Mouse (Mus musculus): ENCODE measurements around the gene Glis2. TPM values are rescaled to one million over a fixed set of nuclear protein-coding genes. Genes with fewer than 3 reads are reported as not detected.
"Not testable (repeated sequence)": the region's sequence is repeated elsewhere in the genome, so short reads cannot be mapped to it uniquely, and the experiment has no call there.

Gene Glis2
- total RNA-seq, 2 experiments from 2014 or later = 12.9 to 16.2 TPM

- intact Hi-C loops (cut with DNase I) = loop anchor here (10.0 kb wide), 1 partner anchor 484 kb away; the partner anchor contains the start of gene Trap1
- H3K27ac ChIP-seq = peak overlapping the region; percentile 96
- TF ChIP-seq CTCF (IDR thresholded peaks at IDR 0.05) = no peak
- DNase-seq (ENCODE audit: extremely low spot score in 1 of 2, low spot score in 2 of 2) = peak; percentile 88 to 90
- H3K4me3 ChIP-seq = peak overlapping the region; percentile 83
Measured at GRCm38 (mm10) chr16:4558384-4558979, 36.0 kb upstream of the Glis2 start.

DNA sequence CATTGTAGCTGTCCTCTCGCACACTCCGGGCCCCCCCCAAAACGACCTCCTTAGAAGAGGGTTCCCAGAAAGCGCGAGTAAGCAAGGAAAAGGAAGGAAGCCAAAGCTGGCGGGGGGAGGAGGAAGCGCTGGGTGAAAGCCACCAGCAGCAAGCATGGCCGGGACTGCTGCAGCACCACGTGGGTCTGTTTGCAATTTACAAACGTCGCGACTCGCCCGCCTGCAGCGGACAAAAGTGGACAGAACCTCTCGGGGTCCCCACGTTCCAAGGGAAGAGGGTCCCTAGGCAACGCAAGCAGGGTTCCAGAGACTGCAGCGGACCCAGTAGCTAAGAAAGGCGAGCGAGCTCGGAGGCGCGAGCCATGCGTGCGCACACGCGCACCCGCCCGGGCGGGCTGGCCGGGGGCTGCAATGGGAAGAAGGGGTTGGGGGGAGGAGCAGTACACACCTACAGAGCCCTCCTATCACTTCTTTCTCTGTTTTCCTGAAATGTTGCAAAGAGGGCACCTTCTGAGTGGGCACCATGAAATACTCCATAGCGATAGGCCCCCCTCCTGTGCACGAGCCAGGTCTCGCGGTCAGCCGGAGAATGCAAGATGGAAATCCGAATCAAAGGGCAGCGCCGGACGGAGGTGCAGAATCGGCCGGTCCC, 35.4 kb upstream of the Glis2 start:
- peak; percentile 66 to 72 for DNase-seq (ENCODE audit: extremely low spot score in 1 of 2, low spot score in 2 of 2)
- TF ChIP-seq CTCF (IDR thresholded peaks at IDR 0.05) = no peak
- H3K27ac ChIP-seq = peak overlapping the region; percentile 96
- intact Hi-C loops (cut with DNase I) = loop anchor here (10.0 kb wide), 1 partner anchor 484 kb away; the partner anchor contains the start of gene Trap1
- peak overlapping the region; percentile 83 for H3K4me3 ChIP-seq

DNA sequence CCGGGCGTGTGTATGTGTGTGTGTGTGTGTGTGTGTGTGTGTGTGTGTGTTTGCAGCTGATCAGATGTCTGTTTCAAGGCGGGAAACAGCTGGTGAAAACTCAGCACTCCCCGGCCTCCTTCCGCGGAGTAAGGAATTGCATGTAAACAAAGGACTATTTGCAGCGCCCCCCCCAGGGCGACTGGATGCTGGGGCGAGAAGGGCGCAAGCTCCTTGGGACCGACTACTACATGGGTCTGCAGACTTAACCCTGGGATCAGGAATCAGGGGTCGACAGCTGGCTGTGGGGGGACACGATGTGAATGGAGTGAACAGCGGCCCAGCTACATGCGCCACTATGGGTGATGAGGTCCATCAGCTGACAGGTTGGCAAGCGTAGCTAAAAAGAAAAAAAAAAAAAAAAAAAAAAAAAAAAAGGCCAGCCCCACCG, 34.8 kb upstream of the Glis2 start, which contains the start of gene Tfap4:
Tfap4 (minus strand) TSS at position 140 of the 430 bp plus-strand sequence.
- intact Hi-C loops (cut with DNase I) = loop anchor here (10.0 kb wide), 1 partner anchor 485 kb away; the partner anchor contains the start of gene Trap1
- TF ChIP-seq CTCF (IDR thresholded peaks at IDR 0.05) = peak; percentile 47
- DNase-seq (ENCODE audit: extremely low spot score in 1 of 2, low spot score in 2 of 2) = peak; percentile 72 to 78
- peak within 1 kb of the TSS; percentile 83 for H3K4me3 ChIP-seq
- H3K27ac ChIP-seq = peak within 1 kb of the TSS; percentile 96

DNA sequence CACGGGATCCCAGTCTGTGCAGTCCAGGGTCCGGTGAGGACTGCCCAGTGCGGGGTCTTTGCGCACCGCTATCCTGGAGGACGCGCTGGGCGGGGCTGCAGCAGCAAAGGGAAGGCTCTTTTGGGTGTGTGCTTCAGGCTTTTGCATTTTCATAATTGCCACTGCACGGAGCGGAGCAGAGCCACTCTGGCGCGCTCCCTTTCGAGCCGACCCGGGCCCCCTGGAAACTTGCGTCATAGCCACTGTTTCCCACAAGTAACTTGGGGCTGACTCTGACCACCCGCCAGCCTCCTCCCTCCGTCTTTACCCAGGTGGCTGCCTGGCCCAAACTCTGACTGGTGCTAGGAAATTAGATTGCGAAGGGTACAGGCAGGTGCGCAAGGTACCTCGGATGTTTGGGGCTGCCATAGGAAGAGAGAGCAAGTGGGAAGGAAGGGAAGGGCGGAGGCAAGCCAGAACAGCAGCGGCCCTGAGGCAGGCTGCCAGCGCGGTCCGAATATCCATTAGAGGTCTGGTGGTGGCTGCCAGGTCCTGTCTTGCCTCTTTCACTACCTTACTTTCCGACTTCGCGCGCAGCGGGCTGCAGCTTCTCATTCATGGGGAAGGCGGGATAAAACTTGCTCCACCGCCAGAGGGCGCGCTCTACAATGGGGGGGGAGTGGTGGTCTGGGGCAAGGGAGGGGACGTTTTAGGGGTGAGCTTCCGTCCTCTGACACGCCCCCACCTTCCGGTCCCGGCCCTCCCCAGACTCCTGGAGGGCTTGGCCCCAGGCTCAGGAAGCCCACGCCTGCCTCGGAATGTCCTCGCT, 34.2 kb upstream of the Glis2 start:
- Histone ChIP-seq H3K27ac (peak overlapping the region; percentile 96), H3K4me3 (peak overlapping the region; percentile 83)
- peak; percentile 29 to 47 for DNase-seq (ENCODE audit: extremely low spot score in 1 of 2, low spot score in 2 of 2)
- intact Hi-C loops (cut with DNase I) = no loop called here
- peak; percentile 61 for TF ChIP-seq CTCF (IDR thresholded peaks at IDR 0.05)

- intact Hi-C loops (cut with DNase I) = loop anchor here (1.0 to 5.0 kb wide), 2 partner anchors 39 to 99 kb away; no protein-coding TSS in a partner anchor
Measured at GRCm38 (mm10) chr16:4567912-4568311, 26.6 kb upstream of the Glis2 start.

DNA sequence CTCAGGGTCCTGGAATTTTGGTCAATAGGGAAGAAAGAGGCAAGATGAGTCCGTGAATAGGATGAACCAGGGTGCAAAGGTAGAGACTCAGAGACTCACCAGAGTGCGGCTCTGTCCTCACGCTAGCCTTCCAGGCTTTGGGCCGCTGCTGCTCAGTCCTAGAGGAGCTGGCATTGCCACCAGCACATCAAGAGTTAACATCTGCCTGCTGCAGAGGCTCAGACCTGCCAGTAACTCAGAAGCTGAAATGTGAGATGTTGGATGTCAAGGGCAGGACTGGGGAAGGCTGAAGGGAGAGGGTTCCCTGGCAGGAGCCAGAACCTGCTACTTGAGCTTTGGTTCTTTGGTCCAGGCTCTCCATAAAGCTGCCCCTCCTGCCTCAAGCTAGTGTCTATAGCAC, 23.8 kb upstream of the Glis2 start:
- intact Hi-C loops (cut with DNase I) = no loop called here
- no peak for DNase-seq (ENCODE audit: extremely low spot score in 1 of 2, low spot score in 2 of 2)
- Histone ChIP-seq H3K4me3 (no peak overlapping the region), H3K27ac (no peak overlapping the region)
- no peak for TF ChIP-seq CTCF (IDR thresholded peaks at IDR 0.05)

More at GRCm38 (mm10) chr16:4567912-4568311, 26.6 kb upstream of the Glis2 start:
- no peak overlapping the region for H3K4me3 ChIP-seq
- TF ChIP-seq CTCF (IDR thresholded peaks at IDR 0.05) = peak; percentile 91
- no peak overlapping the region for H3K27ac ChIP-seq
- peak; percentile 68 to 74 for DNase-seq (ENCODE audit: extremely low spot score in 1 of 2, low spot score in 2 of 2)

DNA sequence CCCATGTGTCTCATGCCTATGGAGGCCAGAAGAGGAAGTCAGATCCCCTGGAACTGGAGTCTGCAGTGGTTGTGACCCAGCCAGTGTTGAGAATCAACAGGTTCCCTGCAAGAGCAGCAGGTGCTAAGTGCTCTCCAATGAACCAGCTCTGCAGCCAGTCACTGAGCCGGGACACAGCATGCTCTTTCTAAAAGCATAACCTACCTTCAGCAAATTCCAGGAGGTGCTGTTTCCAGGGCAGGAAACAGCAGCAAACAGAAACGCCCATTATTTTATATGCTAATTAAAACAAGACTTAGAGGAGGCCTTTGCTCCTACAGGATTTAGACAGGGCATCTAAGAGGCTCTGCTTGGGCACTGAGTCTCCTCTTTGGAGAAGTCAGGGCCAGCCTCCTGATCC, 18.5 kb upstream of the Glis2 start:
- intact Hi-C loops (cut with DNase I) = no loop called here
- no peak for DNase-seq (ENCODE audit: extremely low spot score in 1 of 2, low spot score in 2 of 2)
- no peak for TF ChIP-seq CTCF (IDR thresholded peaks at IDR 0.05)
- Histone ChIP-seq H3K4me3 (no peak overlapping the region), H3K27ac (no peak overlapping the region)

- DNase-seq (ENCODE audit: extremely low spot score in 1 of 2, low spot score in 2 of 2) = no peak
- H3K27ac ChIP-seq = no peak overlapping the region
- intact Hi-C loops (cut with DNase I) = no loop called here
- TF ChIP-seq CTCF (IDR thresholded peaks at IDR 0.05) = no peak
- H3K4me3 ChIP-seq = no peak overlapping the region
Measured at GRCm38 (mm10) chr16:4576873-4577272, 17.6 kb upstream of the Glis2 start.

DNA sequence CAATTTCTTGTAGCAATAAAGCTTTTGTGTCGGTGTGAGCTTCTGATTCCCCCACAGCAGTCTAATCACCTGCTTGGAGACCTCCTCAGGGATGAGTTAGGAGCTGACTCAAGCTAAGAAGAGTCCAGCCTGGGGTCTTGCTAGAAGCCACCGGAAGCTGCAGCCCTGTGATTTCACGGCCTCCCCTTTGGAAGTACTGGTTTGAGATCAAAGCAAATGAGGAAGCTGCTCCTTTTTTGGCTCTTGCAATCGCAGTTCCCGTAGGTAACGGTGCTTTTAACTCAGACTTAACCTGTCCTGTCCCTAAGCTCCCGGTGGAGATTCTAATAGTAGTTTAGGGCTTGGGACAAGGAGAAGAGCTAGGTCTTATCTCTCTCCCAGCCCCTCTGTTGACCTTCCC, 15.9 kb upstream of the Glis2 start:
- no peak overlapping the region for H3K4me3 ChIP-seq
- TF ChIP-seq CTCF (IDR thresholded peaks at IDR 0.05) = no peak
- intact Hi-C loops (cut with DNase I) = no loop called here
- H3K27ac ChIP-seq = no peak overlapping the region
- DNase-seq (ENCODE audit: extremely low spot score in 1 of 2, low spot score in 2 of 2) = no peak

GRCm38 (mm10) chr16:4581179-4581578, 13.3 kb upstream of the Glis2 start:
- H3K27ac ChIP-seq; intact Hi-C loops (cut with DNase I); H3K4me3 ChIP-seq; DNase-seq (ENCODE audit: extremely low spot score in 1 of 2, low spot score in 2 of 2): not testable (repeated sequence)

DNA sequence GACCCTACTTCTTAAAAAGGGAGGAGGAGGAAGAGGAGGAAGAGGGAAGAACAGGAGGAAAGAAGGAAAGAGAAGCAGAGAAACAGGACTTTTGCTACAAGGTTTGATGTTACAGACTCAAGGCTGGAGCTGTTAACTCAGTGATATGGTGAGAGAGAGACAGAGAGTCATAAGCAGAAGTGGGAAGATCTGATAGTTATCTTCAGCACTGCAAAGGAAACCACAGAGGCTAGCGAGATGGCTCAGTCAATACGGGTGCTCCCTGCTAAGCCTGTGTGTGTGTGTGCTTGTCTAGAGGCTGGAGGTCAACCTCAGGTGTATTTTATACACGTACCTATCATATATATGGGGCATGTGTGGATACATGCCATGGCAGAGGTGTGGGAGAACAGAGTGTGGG, 10.7 kb upstream of the Glis2 start:
- Histone ChIP-seq H3K4me3 (no peak overlapping the region), H3K27ac (no peak overlapping the region)
- TF ChIP-seq CTCF (IDR thresholded peaks at IDR 0.05) = no peak
- DNase-seq (ENCODE audit: extremely low spot score in 1 of 2, low spot score in 2 of 2) = no peak
- intact Hi-C loops (cut with DNase I) = no loop called here

DNA sequence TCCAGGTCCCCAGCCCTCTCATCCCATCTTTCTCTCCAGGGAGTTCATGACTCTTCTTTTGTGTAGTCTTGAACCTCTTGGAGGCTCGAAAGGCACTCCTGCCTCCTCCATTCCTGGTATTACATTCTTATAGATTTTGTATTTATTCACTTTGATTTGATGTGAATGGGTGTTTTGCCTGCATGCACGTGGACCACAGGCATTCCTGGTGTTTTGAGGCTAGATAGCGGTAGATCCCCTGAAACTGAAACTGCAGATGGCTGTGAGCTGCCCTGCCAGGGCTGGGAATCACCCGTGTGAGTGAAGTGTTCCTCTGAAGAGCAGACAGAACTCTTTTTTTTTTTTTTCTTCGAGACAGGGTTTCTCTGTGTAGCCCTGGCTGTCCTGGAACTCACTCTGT, 10.1 kb upstream of the Glis2 start:
- H3K4me3 ChIP-seq = no peak overlapping the region
- DNase-seq (ENCODE audit: extremely low spot score in 1 of 2, low spot score in 2 of 2) = no peak
- intact Hi-C loops (cut with DNase I) = no loop called here
- TF ChIP-seq CTCF (IDR thresholded peaks at IDR 0.05) = no peak
- H3K27ac ChIP-seq = no peak overlapping the region

Data from left cerebral cortex, adult 2 months (tissue).